Mouse (Mus musculus) liver, embryonic 16.5 days (tissue): Measurements from ENCODE around the gene Prdm10. TPM values are rescaled to one million over a fixed set of nuclear protein-coding genes. Genes with fewer than 3 reads are reported as not detected.

ENCODE experiments used
- ATAC-seq: fragments of 200-750 bp; cut with Nextera tagmentation; 2 replicates; pipeline ENCODE4 v1.8.0; 2017; ENCODE audit warnings: low read depth, mild to moderate bottlenecking, moderate number of reproducible peaks, moderate library complexity
- H3K27ac ChIP-seq: fragments of 300-500 bp; sonication (generic); 2 replicates; pipeline ENCODE4 v1.5.1; 2014; ENCODE audit warnings: mild to moderate bottlenecking, low read length
- H3K27me3 ChIP-seq: fragments of 300-500 bp; sonication (generic); 2 replicates; pipeline ENCODE4 v1.6.1; 2014; ENCODE audit warnings: low read depth, low read length, mixed read lengths; ENCODE audit not compliant: control insufficient read depth, insufficient read depth
- H3K36me3 ChIP-seq: fragments of 300-500 bp; sonication (generic); 2 replicates; pipeline ENCODE4 v1.6.1; 2014; ENCODE audit warnings: mild to moderate bottlenecking; ENCODE audit not compliant: control insufficient read depth, insufficient read depth
- H3K4me1 ChIP-seq: fragments of 300-500 bp; sonication (generic); 2 replicates; pipeline ENCODE4 v1.6.1; 2014; ENCODE audit warnings: low read depth, low read length, mixed read lengths; ENCODE audit not compliant: control insufficient read depth
- H3K4me2 ChIP-seq: fragments of 300-500 bp; sonication (generic); 2 replicates; pipeline ENCODE4 v1.6.1; 2014; ENCODE audit warnings: low read depth, low read length, mixed read lengths
- H3K4me3 ChIP-seq: fragments of 300-500 bp; sonication (generic); 2 replicates; pipeline ENCODE4 v1.5.1; 2014; ENCODE audit warnings: low read depth, mild to moderate bottlenecking, low read length
- H3K9ac ChIP-seq: fragments of 300-500 bp; sonication (generic); 2 replicates; pipeline ENCODE4 v1.6.1; 2014; ENCODE audit warnings: low read depth, low read length
- H3K9me3 ChIP-seq: fragments of 300-500 bp; sonication (generic); replicated peaks from 2 replicates; pipeline ENCODE4 v1.6.1; 2016; ENCODE audit warnings: low read length; ENCODE audit not compliant: control insufficient read depth
- WGBS: fragments of 180-500 bp; shearing (Covaris S2); extraction: QIAGEN DNeasy Blood & Tissue Kit; methylation state at CpG from one replicate; pipeline ENCODE4 v1.1.7; 2014; ENCODE audit not compliant: insufficient replicate concordance; 5-methylcytosine and 5-hydroxymethylcytosine counted together
- polyA plus RNA-seq: library from polyadenylated mRNA; unstranded; fragments of >200 nt; fragmentation: Nextera tagmentation; extraction: Ambion mirVana; gene quantifications from 2 replicates; pipeline ENCODE4 v1.2.1, GENCODE M21; 2015

Prdm10 gene
- polyA plus RNA-seq, 1 experiment from 2014 or later = 3.1 TPM

GRCm38 (mm10) chr9:31254697-31255004 lies 25.7 kb upstream of the Prdm10 start:
- Histone ChIP-seq H3K4me1 (peaks cover 49% of the 10 kb centered on the region), H3K27ac (peak overlapping the region; percentile 89), H3K36me3 (no peaks in the 10 kb centered on the region), H3K9ac (peak overlapping the region; percentile 50), H3K9me3 (no peaks in the 10 kb centered on the region), H3K4me2 (peak overlapping the region; percentile 67), H3K4me3 (peak overlapping the region; percentile 55), H3K27me3 (no peaks in the 10 kb centered on the region)
- ATAC-seq = peak; percentile 85
- 25% methylated on average over 7 of the region's 7 CpGs for WGBS

DNA sequence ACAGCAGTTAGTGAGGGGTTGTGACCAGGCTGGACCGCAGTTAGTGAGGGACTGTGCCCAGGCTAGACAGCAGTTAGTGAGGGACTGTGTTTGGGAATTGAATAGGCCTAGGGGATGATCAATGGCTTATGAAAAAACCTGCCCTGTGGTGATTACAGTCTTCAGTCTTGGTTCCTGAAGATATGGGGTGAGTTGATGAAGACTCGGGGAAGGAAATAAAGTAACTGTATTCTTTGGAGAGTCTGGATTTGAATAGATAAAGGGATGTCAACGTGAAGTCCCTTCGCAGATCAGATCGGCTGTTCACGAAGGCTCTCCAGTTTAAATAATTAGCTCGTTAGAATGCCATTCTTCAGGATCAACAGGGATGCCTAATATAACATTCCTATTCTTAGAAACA lies 24.4 kb upstream of the Prdm10 start:
- ATAC-seq = peak; percentile 8; the same call in 1 of the 2 replicates
- Histone ChIP-seq H3K4me1 (peaks cover 58% of the 10 kb centered on the region), H3K27ac (peak overlapping the region; percentile 89), H3K4me2 (peak overlapping the region; percentile 67), H3K27me3 (no peaks in the 10 kb centered on the region), H3K36me3 (no peaks in the 10 kb centered on the region), H3K9me3 (no peaks in the 10 kb centered on the region), H3K4me3 (no peak overlapping the region), H3K9ac (peak overlapping the region; percentile 8; the same call in 1 of the 2 replicates)
- 29% methylated on average over 7 of the region's 7 CpGs for WGBS

- Histone ChIP-seq H3K27me3 (no peaks in the 10 kb centered on the region), H3K27ac (no peak overlapping the region), H3K4me1 (peaks cover 52% of the 10 kb centered on the region), H3K4me3 (no peak overlapping the region), H3K9ac (no peak overlapping the region), H3K36me3 (no peaks in the 10 kb centered on the region), H3K9me3 (no peaks in the 10 kb centered on the region), H3K4me2 (no peak overlapping the region)
- 34% methylated on average over 3 of the region's 3 CpGs for WGBS
- no peak for ATAC-seq
Observed at GRCm38 (mm10) chr9:31258237-31258636, 22.1 kb upstream of the Prdm10 start.

DNA sequence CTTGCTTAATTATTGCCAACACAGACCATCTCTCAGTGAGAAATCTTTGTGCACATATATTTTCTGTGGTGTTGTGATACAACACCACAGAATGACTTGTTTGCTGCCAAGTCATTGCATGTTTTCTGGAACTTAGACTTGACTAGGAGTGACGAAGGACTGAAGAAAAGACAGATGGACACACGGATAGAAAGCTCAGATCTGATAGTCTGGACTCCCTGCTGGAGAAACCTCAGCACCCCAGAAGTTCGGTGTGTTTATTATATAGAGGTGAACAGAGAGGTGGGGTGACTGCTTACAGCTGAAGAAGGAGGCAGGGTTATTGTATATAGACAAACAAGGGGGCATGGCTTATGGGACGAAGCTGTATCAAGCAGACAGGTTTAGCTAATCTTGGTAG lies 20.1 kb upstream of the Prdm10 start:
- Histone ChIP-seq H3K4me3 (no peak overlapping the region), H3K36me3 (no peaks in the 10 kb centered on the region), H3K9me3 (no peaks in the 10 kb centered on the region), H3K9ac (no peak overlapping the region), H3K27me3 (no peaks in the 10 kb centered on the region), H3K4me2 (no peak overlapping the region), H3K4me1 (peaks cover 34% of the 10 kb centered on the region), H3K27ac (peak overlapping the region; percentile 11)
- WGBS = 33% methylated on average over 4 of the region's 4 CpGs
- peak; percentile 30; the same call in 1 of the 2 replicates for ATAC-seq

DNA sequence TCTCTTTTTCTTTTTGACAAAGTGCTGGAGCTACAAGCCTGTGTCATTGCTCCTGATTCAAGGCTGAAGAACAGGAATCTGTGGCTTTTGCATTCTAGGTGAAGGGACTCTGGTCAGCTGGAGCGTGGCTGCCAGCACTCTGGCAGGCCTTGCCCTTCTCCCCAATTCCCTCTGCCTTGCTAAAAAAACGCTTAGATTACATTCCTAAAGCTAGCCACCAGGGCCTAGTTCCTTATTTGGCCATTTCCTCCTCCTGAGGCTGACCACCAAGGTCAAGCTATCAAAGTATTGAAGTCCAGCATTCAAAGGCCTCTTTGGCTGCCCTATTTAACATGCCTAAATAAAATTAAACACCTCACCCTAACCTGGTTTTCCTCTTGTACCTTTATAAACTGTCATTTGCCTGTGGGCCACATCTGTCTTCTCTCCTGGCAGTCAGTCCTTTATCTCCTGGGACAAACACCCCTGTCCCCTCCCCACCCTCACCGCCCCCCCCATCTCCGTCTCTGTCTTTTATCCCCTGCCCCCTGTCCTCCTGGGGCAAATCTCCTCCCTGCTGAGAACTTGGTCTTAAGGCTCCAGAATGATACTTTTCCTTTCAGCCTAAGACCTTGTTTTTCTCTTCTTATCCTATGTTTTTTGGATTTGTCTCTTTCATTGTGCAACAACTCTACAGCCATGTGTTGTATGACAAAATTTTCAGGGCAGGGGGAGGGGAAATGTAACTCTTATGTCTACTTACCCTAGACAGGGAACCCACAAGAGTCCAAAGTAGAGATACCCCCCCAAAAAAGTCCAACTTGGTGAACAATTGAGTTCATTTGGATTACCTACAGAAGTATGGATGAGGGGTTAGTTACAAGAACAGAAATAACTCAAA lies 17.9 kb upstream of the Prdm10 start:
- H3K36me3 ChIP-seq = no peaks in the 10 kb centered on the region
- H3K4me3 ChIP-seq = no peak overlapping the region
- WGBS = 28% methylated on average over 4 of the region's 4 CpGs
- no peaks in the 10 kb centered on the region for H3K9me3 ChIP-seq
- no peak overlapping the region for H3K27ac ChIP-seq
- no peak overlapping the region for H3K9ac ChIP-seq
- ATAC-seq = peak; percentile 18; the same call in 1 of the 2 replicates
- no peak overlapping the region for H3K4me2 ChIP-seq
- H3K27me3 ChIP-seq = no peaks in the 10 kb centered on the region
- peaks cover 28% of the 10 kb centered on the region for H3K4me1 ChIP-seq

- H3K27ac ChIP-seq = no peak overlapping the region
Observed at GRCm38 (mm10) chr9:31266013-31266659, 14.2 kb upstream of the Prdm10 start.

DNA sequence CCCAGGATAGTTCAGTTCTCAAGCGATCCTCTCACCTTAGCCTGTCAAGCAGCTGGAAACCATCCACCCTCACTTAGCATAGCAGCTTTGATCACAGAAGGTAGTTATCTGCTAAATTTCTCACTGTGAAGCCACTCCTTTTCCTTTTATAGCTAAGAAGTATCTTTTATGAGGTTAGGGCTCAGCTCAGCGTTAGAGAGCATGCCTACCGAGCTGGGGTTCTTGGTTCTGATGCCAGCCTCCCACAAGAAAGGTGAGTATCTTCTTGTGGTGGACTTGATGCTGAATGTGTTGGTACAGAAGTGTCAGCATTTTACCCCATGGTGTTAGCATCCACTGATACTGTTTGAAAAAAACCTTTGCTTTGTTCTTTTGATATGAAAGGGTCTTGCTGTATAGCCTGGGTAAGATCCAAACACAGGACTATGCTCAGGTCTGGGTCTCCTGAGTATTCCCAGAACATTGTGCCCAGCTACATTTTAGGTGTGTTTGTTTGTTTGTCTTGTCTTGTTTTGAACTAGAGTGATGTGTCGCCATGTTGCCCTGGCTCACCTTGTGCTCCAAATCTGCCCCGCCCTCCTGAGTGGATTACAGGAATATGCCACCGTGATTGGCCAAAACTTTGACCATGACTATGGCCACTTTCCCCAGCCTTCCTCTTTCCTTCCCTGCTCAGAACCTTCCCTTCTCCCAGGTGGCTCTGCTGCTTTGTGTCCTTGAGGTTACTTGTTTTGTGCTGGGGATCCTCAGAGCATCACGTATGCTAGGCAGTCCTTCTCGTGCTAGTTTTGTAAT lies 8.9 kb upstream of the Prdm10 start:
- WGBS = 70% methylated on average over 8 of the region's 8 CpGs
- Histone ChIP-seq H3K36me3 (no peaks in the 10 kb centered on the region), H3K4me2 (no peak overlapping the region), H3K4me1 (peaks cover 27% of the 10 kb centered on the region), H3K9ac (no peak overlapping the region), H3K27ac (peak overlapping the region; percentile 71), H3K9me3 (no peaks in the 10 kb centered on the region), H3K27me3 (no peaks in the 10 kb centered on the region), H3K4me3 (no peak overlapping the region)
- ATAC-seq = peak; percentile 35; the same call in 1 of the 2 replicates

More at GRCm38 (mm10) chr9:31266013-31266659, 14.2 kb upstream of the Prdm10 start:
- H3K27me3 ChIP-seq = no peaks in the 10 kb centered on the region
- H3K9me3 ChIP-seq = no peaks in the 10 kb centered on the region
- 35% methylated on average over 5 of the region's 5 CpGs for WGBS
- no peak for ATAC-seq
- H3K36me3 ChIP-seq = no peaks in the 10 kb centered on the region
- no peak overlapping the region for H3K9ac ChIP-seq
- H3K4me1 ChIP-seq = peaks cover 16% of the 10 kb centered on the region
- no peak overlapping the region for H3K4me2 ChIP-seq
- no peak overlapping the region for H3K4me3 ChIP-seq

DNA sequence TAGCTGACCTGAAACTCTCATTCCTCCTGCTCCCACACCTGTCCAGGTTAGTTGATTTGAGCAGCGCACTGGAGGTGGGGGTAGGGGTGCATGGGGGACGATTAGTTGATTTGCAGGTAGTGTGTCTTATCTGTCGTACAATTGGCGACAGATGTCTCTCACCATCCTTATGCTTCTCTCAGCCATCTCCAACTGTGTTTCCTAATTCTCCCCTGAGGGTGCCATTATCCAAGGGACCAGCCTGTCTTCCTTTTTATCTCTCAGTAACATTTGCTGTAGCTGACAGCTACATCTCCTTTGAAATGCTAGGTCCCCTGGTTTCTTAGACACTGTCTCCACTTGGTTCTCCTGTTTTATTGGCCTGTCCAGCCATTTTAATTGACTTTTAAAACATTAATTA lies 8.2 kb upstream of the Prdm10 start:
- H3K36me3 ChIP-seq = no peaks in the 10 kb centered on the region
- ATAC-seq = peak; percentile 87
- H3K27me3 ChIP-seq = no peaks in the 10 kb centered on the region
- no peak overlapping the region for H3K4me3 ChIP-seq
- H3K4me2 ChIP-seq = peak overlapping the region; percentile 41
- H3K4me1 ChIP-seq = peaks cover 27% of the 10 kb centered on the region
- 27% methylated on average over 4 of the region's 4 CpGs for WGBS
- peak overlapping the region; percentile 71 for H3K27ac ChIP-seq
- H3K9me3 ChIP-seq = no peaks in the 10 kb centered on the region
- 0 out of 2 replicates have a peak overlapping the region, but pooled peaks have one; percentile 13 for H3K9ac ChIP-seq
